Mouse (Mus musculus) C3H10T1/2 (cell line): ENCODE results near the gene Rars. TPM values are rescaled to one million over a fixed set of nuclear protein-coding genes. Genes with fewer than 3 reads are reported as not detected.

Experiments
- polyA plus RNA-seq, 2 experiments: library from polyadenylated mRNA; unstranded; fragments of >200 nt; fragmentation: generic; extraction: Trizol; gene quantifications; one replicate each; pipeline ENCODE4 v1.2.1; 2012; ENCODE audit warnings: missing spikeins in 2 of 2

The Rars gene
- polyA plus RNA-seq = 10 to 100 TPM; 12.0 to 51.9 TPM

GRCm38 (mm10) chr11:35834022-35834760 lies at the start of gene Rars:
TSS of gene Rars (minus strand) at chr11:35834506.

DNA sequence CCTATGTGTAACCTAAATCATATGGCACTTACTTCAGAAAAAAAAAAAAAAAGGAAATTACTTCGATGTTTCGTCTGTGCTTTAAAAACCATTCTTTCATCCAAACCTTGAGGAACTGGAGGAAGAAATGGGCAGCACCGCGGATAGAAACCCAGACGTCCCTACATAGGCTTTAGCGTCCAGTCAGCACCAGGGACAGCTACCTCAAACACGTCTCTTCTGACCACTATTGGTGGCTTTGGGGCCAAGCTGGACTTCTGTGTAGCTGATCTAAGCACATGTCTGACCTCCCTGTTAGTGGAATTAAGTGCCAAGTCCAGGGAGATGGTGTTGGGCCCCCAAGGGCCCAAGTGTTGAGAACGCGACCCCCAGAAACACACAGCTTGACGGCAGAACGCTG lies 35.4 kb downstream of the Rars start, which contains the start of gene Fbll1:
Gene Fbll1 (minus strand): TSS at position 11 of the 400 bp plus-strand sequence.

DNA sequence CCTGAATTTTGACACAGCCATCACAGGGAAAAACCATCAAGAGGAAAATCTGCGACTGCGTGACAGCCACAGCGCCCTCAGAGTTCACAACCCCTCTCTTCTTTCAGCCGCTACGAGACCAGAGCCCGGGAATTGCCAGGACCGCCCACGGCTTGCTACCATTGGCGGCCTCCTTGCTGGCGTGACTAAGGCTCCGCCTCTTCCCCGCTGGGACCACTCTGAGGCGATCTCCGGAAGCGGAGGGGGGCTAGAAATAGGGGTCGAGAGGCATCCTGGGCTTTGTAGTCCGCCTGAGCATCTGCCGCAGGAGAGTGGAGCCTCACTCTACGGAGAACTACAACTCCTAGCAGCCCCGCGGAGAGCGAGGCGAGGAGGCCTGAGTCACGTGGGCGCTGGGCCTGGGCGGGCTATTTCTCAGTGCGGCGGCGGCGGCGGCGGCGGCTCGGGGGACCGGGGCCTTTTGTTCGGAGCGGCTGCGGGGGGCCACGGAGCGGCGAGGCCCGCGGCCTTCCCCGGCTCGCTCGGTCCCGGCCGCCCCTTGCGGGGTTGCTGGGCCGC lies 65.0 kb downstream of the Rars start, which contains the start of gene Pank3:
Gene Pank3 (plus strand): TSS at position 297 of the 558 bp plus-strand sequence.

Other genes with a start within 250 kb of the Rars start
- 1 to 10 TPM in 1 of 2 experiments, under 1 TPM in 1; 0.25 to 3.2 TPM for gene Pank3, start 65.0 kb downstream of the Rars start, polyA plus RNA-seq
- under 1 TPM in 1 of 2 experiments, not detected in 1; 0.02 TPM for gene Fbll1, start 35.6 kb downstream of the Rars start, polyA plus RNA-seq
- 1 to 10 TPM; 3.4 to 5.8 TPM for gene Wwc1, start 146.0 kb upstream of the Rars start, polyA plus RNA-seq